Mouse (Mus musculus): Measurements from ENCODE around the gene Catsperg1.
A peak's percentile ranks its signal among the peaks of the same experiment; 100 is the strongest.
"Not testable (repeated sequence)": the region's sequence is repeated elsewhere in the genome, so short reads cannot be mapped to it uniquely, and the experiment has no call there.

Gene Catsperg1

DNA sequence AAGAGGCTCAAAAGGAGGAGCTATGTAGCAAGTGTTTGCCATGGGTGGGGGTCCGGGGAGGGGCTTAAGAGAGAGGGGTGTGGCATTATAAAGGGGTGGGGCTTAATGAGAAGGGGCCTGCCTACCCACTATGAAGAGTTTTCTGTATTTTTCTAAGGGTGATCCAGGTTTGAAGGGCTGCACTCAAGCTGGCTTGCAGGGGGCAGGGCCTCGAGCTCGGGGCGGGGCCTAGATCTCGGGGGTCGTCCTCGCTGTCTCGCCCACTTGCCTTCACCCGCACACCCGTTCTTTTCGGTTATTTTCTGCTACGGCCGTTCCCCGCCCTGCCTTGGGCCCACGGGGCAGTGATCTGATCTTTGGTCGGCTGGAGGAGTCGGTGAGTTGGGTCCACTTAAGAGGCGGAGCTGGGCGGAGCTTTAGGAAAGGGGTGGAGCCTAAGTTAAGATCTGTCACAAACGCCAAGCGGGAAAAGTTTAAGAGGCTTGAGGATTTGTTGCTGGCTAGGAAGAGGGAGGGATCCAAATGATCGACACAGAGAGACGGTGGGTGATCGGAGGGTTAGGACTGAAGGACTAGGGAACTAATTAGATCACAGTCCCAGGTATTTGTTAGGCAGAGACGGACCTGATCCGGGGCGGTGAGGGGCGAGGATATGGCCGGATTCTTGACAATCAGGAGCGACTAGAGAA lies 43.6 kb downstream of the Catsperg1 start, which contains the start of the genes Ggn and Spred3:
Gene Ggn (plus strand): TSS at position 145 of the 689 bp plus-strand sequence.
Gene Spred3 (minus strand): TSS at position 346 of the 689 bp plus-strand sequence.
- DNase-seq (ENCODE audit: low spot score), result peak; percentile 88

- peak; percentile 90 for DNase-seq (ENCODE audit: low spot score)
Observed at GRCm38 (mm10) chr7:29169231-29170065, 44.4 kb downstream of the Catsperg1 start.

GRCm38 (mm10) chr7:29168791-29169230 lies 45.0 kb downstream of the Catsperg1 start:
- DNase-seq (ENCODE audit: low spot score), result no peak

DNA sequence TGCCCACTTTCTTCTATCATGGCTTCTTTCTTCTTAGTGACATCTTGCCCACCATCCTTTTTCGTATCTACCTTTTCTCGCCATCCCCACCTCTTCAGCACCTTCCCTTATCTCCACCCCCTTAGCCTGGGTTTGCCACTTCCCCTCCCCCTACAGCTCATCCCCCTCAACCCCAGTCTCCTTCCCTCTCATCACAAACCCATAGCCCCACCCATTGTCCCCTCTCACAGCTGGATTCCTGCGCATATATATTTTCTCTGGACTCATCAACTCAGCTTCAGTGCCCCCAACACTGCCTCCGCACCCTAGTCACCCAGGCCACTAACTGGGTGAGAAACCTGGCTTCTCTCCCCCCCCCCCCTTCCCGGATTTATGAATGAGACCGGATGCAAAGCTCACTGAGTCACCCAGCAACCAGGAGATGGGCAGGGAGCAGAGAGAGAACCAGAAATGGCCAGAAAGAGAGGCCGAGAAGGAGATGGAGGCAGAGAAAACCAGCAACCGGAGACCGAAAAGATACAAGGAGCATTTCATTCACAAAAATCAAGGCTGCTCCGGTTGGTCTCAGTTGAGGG lies 45.6 kb downstream of the Catsperg1 start:
- DNase-seq (ENCODE audit: low spot score), result no peak

GRCm38 (mm10) chr7:29167656-29168055 lies 46.2 kb downstream of the Catsperg1 start:
- DNase-seq (ENCODE audit: low spot score), result no peak

DNA sequence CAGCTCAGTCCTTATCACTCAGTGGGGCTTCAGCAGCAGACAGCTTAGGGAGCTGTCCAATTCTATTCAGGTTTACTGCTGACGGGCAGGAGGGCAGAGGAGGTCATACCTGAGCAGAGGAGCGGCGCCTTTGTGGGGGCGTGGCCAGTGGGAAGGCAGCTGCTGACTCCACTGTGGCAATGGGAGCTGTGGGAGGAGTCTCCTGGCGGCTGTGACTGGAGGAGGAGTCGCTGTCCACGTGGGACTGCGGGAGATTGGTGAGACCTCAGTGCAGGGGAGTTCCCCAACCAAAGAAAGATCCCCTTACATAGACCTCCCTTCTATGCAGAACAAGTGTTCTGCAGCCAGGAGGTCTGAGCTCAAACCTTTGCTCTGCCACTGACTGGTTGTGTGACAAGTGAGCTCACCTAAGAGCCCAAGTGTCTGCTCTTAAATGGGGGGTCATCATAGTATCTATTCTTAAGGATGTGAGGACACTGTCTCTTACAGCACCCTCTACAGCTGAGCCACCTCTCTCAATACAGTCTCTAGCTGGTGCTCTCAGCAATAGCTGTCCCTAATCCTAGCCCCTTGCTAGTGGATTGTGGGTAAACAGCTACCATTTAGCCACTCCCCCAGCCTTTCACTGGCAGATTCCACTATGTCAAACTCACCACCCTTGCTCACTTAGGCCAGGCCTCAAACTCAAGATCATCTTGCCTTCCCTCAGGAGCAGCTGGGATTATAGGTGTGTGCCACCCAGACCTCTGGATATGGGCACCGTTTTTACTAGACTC lies 50.9 kb downstream of the Catsperg1 start:
- DNase-seq (ENCODE audit: low spot score), result peak; percentile 78

- no peak for DNase-seq (ENCODE audit: low spot score)
Observed at GRCm38 (mm10) chr7:29162294-29162693, 51.5 kb downstream of the Catsperg1 start.

GRCm38 (mm10) chr7:29158264-29158663 lies 55.6 kb downstream of the Catsperg1 start:
- DNase-seq (ENCODE audit: low spot score), result no peak

DNA sequence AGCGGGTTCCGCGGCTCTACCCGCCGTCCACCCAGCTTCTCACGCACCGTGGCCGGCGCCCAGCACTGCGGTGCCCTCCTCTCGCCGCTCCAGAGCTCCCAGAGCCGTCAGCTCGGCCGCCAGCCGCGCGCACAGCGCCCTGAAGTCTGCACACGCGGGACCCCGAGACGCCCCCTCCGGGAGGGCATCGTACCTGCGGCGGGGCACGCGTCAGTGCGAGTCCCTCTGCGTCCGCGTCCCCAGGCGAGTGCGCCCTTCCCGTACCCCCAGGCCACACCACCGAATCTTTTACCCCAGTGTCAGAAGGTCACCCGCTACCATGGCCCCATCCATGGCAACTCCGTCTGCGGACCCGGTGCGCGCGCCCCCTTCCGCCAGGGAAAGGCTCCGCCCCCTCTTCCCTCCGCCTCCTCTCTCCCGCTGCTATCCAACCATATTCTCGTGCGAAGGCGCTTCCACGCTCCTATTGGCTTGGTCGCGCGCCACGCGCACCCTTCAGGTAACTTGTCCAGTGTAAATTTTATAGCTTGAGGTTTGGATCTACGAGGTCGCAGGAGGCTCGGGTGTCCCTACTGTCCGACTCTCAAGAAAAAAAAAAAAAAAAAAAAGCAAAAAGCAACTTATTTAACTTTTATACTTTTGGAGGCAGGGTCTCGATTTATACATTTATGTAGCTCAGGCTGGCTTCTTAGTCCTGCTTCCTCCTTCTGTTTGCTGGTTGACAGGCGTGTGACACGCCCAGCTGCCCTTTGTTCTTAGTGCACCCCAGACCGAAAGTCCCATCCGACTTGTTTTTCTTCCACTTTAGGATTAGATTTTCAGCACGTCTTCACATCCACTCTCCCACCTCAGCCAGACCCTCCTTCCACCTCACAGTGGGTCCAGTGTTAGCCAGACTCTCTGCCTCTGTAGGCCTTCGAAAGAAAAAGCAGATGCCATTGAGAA lies 57.7 kb downstream of the Catsperg1 start, which contains the start of gene Fam98c:
Gene Fam98c (minus strand): TSS at position 397 of the 945 bp plus-strand sequence.
- peak; percentile 86 for DNase-seq (ENCODE audit: low spot score)

- peak; percentile 84 for DNase-seq (ENCODE audit: low spot score)
Observed at GRCm38 (mm10) chr7:29155196-29155837, 58.5 kb downstream of the Catsperg1 start.

GRCm38 (mm10) chr7:29154018-29154720 lies 59.7 kb downstream of the Catsperg1 start:
- DNase-seq (ENCODE audit: low spot score), result no peak

- DNase-seq (ENCODE audit: low spot score), result no peak
Observed at GRCm38 (mm10) chr7:29151486-29151885, 62.3 kb downstream of the Catsperg1 start.

DNA sequence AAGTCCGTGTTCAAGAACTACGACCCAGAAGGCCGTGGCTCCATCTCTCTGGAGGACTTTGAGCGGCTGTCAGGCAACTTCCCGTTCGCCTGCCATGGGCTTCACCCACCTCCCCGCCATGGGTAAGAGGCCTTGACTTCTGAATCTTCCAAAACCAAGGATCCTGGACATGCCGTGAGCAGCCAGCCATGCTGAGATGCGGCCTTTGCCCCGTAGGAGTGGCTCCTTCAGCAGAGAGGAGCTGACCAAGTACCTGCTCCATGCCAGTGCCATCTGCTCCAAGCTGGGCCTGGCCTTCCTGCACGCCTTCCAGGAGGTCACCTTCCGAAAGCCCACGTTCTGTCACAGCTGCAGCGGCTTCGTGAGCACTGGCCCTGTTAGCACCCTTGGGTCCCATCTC lies 65.1 kb downstream of the Catsperg1 start:
- DNase-seq (ENCODE audit: low spot score), result no peak

- DNase-seq (ENCODE audit: low spot score), result no peak
Observed at GRCm38 (mm10) chr7:29146625-29147367, 67.0 kb downstream of the Catsperg1 start.

GRCm38 (mm10) chr7:29144006-29144405 lies 69.8 kb downstream of the Catsperg1 start:
- no peak for DNase-seq (ENCODE audit: low spot score)

DNA sequence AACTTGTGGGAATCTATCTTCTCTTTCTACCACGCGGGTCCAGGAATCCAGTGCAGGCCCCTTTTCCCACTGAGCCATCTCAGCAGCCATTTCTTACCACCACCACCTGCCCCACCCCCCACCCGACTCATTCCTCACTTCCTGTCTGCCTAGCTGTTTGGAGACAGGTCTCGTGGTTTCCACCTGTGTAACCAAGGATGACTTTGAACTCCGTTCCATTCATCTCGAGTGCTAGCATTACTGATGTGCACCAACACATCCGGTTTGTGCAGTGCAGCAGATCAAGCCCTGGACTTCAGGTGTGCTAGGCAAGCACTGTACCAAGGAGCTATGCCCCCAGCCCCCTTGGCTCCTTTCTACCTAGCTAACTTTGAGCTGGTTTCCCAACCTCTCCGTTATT lies 72.4 kb downstream of the Catsperg1 start:
- no peak for DNase-seq (ENCODE audit: low spot score)

GRCm38 (mm10) chr7:29139237-29139636 lies 74.6 kb downstream of the Catsperg1 start:
- DNase-seq (ENCODE audit: low spot score), result not testable (repeated sequence)

DNA sequence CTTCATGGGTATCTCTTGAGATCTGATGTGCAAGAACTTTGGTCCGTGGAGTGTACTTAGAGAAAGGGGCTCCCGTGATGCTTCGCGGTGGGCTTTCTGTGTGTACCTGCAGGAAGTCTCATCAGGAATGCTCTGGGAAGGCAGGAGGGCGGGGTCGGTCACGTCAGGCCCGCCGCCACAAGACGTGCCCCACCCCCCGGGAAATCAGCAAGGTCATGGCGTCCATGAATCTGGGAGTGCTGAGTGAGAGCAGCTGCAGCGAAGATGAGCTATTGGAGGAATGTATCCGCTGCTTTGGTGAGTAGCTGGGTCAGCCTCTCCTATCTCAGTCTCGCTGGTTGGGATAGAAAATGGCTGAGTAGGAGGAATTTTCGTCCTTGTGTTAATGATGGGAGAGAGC lies 76.4 kb downstream of the Catsperg1 start:
- DNase-seq (ENCODE audit: low spot score), result peak; percentile 43

Data from yolk sac, embryonic 10.5 days (tissue).